Comparison of ENCODE assay signal across 8 mouse cellular contexts in genomic region chr7:126695631-126696207, GRCm38 (mm10). TPM values are rescaled to one million over a fixed set of nuclear protein-coding genes. Genes with fewer than 3 reads are reported as not detected.
DNase-seq lines count a peak whose midpoint lies in the region; ATAC-seq and TF ChIP-seq lines count a peak whose summit lies in the region.

TSS of gene Slx1b (minus strand) at chr7:126695784.

- TF ChIP-seq CTCF in kidney, adult 2 months (conservative IDR thresholded peaks at IDR 0.05; ENCODE audit: insufficient read depth, insufficient read length, low read depth, low read length): peak; percentile 93
- TF ChIP-seq CTCF in spleen, adult 2 months (IDR thresholded peaks at IDR 0.05; ENCODE audit: extremely low read depth, insufficient read depth, insufficient read length, insufficient replicate concordance): peak; percentile 89

- H3K9ac ChIP-seq in embryonic facial prominence, embryonic 13.5 days: peak within 1 kb of the TSS; percentile 93
- peak within 1 kb of the TSS; percentile 90 for H3K9ac ChIP-seq in limb, embryonic 12.5 days (replicated peaks)
- H3K9ac ChIP-seq in midbrain, embryonic 15.5 days: peak within 1 kb of the TSS; percentile 77

- no peak for TF ChIP-seq POLR2A in kidney, adult 2 months (IDR thresholded peaks at IDR 0.05; ENCODE audit: low read depth, low read length)
- TF ChIP-seq POLR2A in spleen, adult 2 months (IDR thresholded peaks at IDR 0.05; ENCODE audit: low read depth, low read length): peak; percentile 6; the same call in 1 of the 2 replicates

- under 1% methylated on average over 40 of the region's 40 CpGs for WGBS in embryonic facial prominence, embryonic 13.5 days
- under 1% methylated on average over 40 of the region's 40 CpGs for WGBS in kidney, adult 2 months
- WGBS in limb, embryonic 12.5 days: under 1% methylated on average over 40 of the region's 40 CpGs
- under 1% methylated on average over 40 of the region's 40 CpGs for WGBS in midbrain, embryonic 15.5 days
- WGBS in spleen, adult 2 months: 1% methylated on average over 40 of the region's 40 CpGs

- H3K9me3 ChIP-seq in embryonic facial prominence, embryonic 13.5 days: no peaks in the 10 kb centered on the region
- H3K9me3 ChIP-seq in limb, embryonic 12.5 days: no peaks in the 10 kb centered on the region
- no peaks in the 10 kb centered on the region for H3K9me3 ChIP-seq in midbrain, embryonic 15.5 days

- H3K27ac ChIP-seq in embryonic facial prominence, embryonic 13.5 days: peak within 1 kb of the TSS; percentile 96
- H3K27ac ChIP-seq in kidney, adult 2 months (ENCODE audit: insufficient read depth, low read depth, low read length): peak within 1 kb of the TSS; percentile 99
- peak within 1 kb of the TSS; percentile 98 for H3K27ac ChIP-seq in limb, embryonic 12.5 days
- H3K27ac ChIP-seq in midbrain, embryonic 15.5 days: peak within 1 kb of the TSS; percentile 91
- peak within 1 kb of the TSS; percentile 97 for H3K27ac ChIP-seq in spleen, adult 2 months (ENCODE audit: insufficient read depth, low read length)

- DNase-seq in 3134 (ENCODE audit: extremely low read depth, insufficient read length, low spot score): peak; percentile 97
- peak; percentile 96 to 97 for DNase-seq in adrenal gland, postnatal 36 days
- DNase-seq in heart, adult 18-20 months: peak; percentile 96 to 98
- peak; percentile 98 for DNase-seq in kidney, adult 2 months
- peak; percentile 85 to 87 for DNase-seq in spleen, adult 2 months (ENCODE audit: low read depth in 1 of 2, low spot score in 2 of 2)

- ATAC-seq in embryonic facial prominence, embryonic 13.5 days (ENCODE audit: insufficient number of reproducible peaks, insufficient read depth, low FRiP score, low TSS enrichment, low read depth): peak; percentile 89
- peak; percentile 92 for ATAC-seq in limb, embryonic 12.5 days (ENCODE audit: insufficient number of reproducible peaks, insufficient read depth, low FRiP score, low TSS enrichment, low read depth)
- ATAC-seq in midbrain, embryonic 15.5 days (replicated peaks): peak; percentile 95

- H3K36me3 ChIP-seq in embryonic facial prominence, embryonic 13.5 days: peaks cover 35% of the 10 kb centered on the region
- H3K36me3 ChIP-seq in kidney, adult 2 months (ENCODE audit: control insufficient read depth, insufficient read depth, low read length): no peaks in the 10 kb centered on the region
- peaks cover 26% of the 10 kb centered on the region for H3K36me3 ChIP-seq in limb, embryonic 12.5 days
- peaks cover 17% of the 10 kb centered on the region for H3K36me3 ChIP-seq in midbrain, embryonic 15.5 days (replicated peaks)
- peaks cover 25% of the 10 kb centered on the region for H3K36me3 ChIP-seq in spleen, adult 2 months (ENCODE audit: control insufficient read depth, insufficient read depth, low read length)

- H3K4me2 ChIP-seq in embryonic facial prominence, embryonic 13.5 days: peak within 1 kb of the TSS; percentile 97
- H3K4me2 ChIP-seq in limb, embryonic 12.5 days: peak within 1 kb of the TSS; percentile 90
- peak within 1 kb of the TSS; percentile 89 for H3K4me2 ChIP-seq in midbrain, embryonic 15.5 days

- H3K4me1 ChIP-seq in embryonic facial prominence, embryonic 13.5 days: peaks cover 26% of the 10 kb centered on the region
- peaks cover 4% of the 10 kb centered on the region; the same call in 1 of the 2 replicates for H3K4me1 ChIP-seq in kidney, adult 2 months (ENCODE audit: control insufficient read depth, insufficient read depth, low read length)
- H3K4me1 ChIP-seq in limb, embryonic 12.5 days (replicated peaks): peaks cover 17% of the 10 kb centered on the region
- H3K4me1 ChIP-seq in midbrain, embryonic 15.5 days: peaks cover 40% of the 10 kb centered on the region
- peaks cover 12% of the 10 kb centered on the region for H3K4me1 ChIP-seq in spleen, adult 2 months (ENCODE audit: control insufficient read depth, insufficient read depth, insufficient read length)

- peak within 1 kb of the TSS; percentile 83 for H3K4me3 ChIP-seq in embryonic facial prominence, embryonic 13.5 days
- peak within 1 kb of the TSS; percentile 97 for H3K4me3 ChIP-seq in kidney, adult 2 months (ENCODE audit: insufficient read depth, low read depth, low read length)
- H3K4me3 ChIP-seq in limb, embryonic 12.5 days (replicated peaks): peak within 1 kb of the TSS; percentile 77
- H3K4me3 ChIP-seq in midbrain, embryonic 15.5 days: peak within 1 kb of the TSS; percentile 81
- peak within 1 kb of the TSS; percentile 93 for H3K4me3 ChIP-seq in spleen, adult 2 months (ENCODE audit: extremely low read depth, insufficient read depth, insufficient read length)

- H3K27me3 ChIP-seq in embryonic facial prominence, embryonic 13.5 days: no peaks in the 10 kb centered on the region
- no peaks in the 10 kb centered on the region for H3K27me3 ChIP-seq in kidney, adult 2 months (replicated peaks; ENCODE audit: control insufficient read depth, insufficient read depth, low read length)
- H3K27me3 ChIP-seq in limb, embryonic 12.5 days: no peaks in the 10 kb centered on the region
- H3K27me3 ChIP-seq in midbrain, embryonic 15.5 days (replicated peaks): no peaks in the 10 kb centered on the region
- H3K27me3 ChIP-seq in spleen, adult 2 months (ENCODE audit: control insufficient read depth, insufficient read depth, low read length): no peaks in the 10 kb centered on the region

RNA-seq across cellular contexts. Expression of gene Slx1b, which starts in this region (rescaled TPM):
- total RNA-seq in adrenal gland, postnatal 36 days (2021): 10 to 100 TPM in 1 of 2 experiments, 1 to 10 TPM in 1; 8.7 to 14.8 TPM
- polyA plus RNA-seq in embryonic facial prominence, embryonic 13.5 days (2015; fragmentation: Nextera tagmentation; extraction: Ambion mirVana): 14.0 and 15.0 TPM in 2 replicates
- 1 to 10 TPM; 3.7 to 4.1 TPM for total RNA-seq in heart, adult 18-20 months (2021)
- polyA plus RNA-seq in kidney, adult 2 months (2012; rRNA removed): 13.1 and 17.2 TPM in 2 replicates
- 14.5 and 14.7 TPM in 2 replicates for polyA plus RNA-seq in limb, embryonic 12.5 days (2016; fragmentation: Nextera tagmentation; extraction: Ambion mirVana)
- 18.3 and 20.9 TPM in 2 replicates for polyA plus RNA-seq in midbrain, embryonic 15.5 days (2015; fragmentation: Nextera tagmentation; extraction: Ambion mirVana)
- polyA plus RNA-seq in spleen, adult 2 months (2012; rRNA removed): 13.2 and 19.5 TPM in 2 replicates

Comparison
In these comparisons a context has a peak if more than half of its experiments do, and no peak if none do; other contexts are left out.
1. Peak in every context shown above with its lines: DNase-seq, ATAC-seq, H3K4me3 ChIP-seq and H3K27ac ChIP-seq.